Mouse (Mus musculus): ENCODE results near the gene Doc2b.

DNA sequence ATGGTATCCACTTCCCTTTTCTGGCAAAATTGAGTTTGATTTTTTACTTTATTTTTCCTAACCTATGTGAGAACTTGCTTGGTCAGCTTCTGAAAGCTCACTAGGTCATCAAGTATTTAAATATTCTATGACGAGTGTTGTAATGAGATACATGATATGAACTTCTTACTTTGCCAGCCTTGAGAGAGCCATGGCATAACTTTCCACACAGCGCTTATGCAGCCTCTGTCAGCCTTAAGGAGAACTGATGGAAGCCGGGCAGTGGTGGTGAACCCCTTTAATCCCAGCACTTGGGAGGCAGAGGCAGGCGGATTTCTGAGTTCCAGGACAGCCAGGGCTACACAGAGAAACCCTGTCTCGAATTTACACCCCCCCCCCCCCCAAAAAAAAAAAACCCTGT is 35.1 kb downstream of the Doc2b start:
- TF ChIP-seq CTCF (IDR thresholded peaks at IDR 0.05; ENCODE audit: low read depth, low read length) (no peak), POLR2AphosphoS5 (IDR thresholded peaks at IDR 0.05; ENCODE audit: insufficient replicate concordance, low read depth, low read length) (no peak), GATA2 (IDR thresholded peaks at IDR 0.05; ENCODE audit: borderline replicate concordance, low read depth, low read length) (no peak), GATA1 (IDR thresholded peaks at IDR 0.05; ENCODE audit: borderline replicate concordance, low read length) (no peak)

Data from G1E (cell line).